Mouse (Mus musculus) gastrocnemius, postnatal 4 days (tissue): ENCODE measurements at regions not wholly inside any gene's neighbourhood (a gene's known extent, or its start where the extent isn't known, plus 50 kb on each side); places are given as distances from the start of the nearest gene placed in this dataset.

Experiments
- DNase-seq, 2 experiments: peaks; one replicate each; pipeline ENCODE4 v3.0.0; 2021 to 2022; ENCODE audit warnings: low spot score in 2 of 2, mixed read lengths in 2 of 2

DNA sequence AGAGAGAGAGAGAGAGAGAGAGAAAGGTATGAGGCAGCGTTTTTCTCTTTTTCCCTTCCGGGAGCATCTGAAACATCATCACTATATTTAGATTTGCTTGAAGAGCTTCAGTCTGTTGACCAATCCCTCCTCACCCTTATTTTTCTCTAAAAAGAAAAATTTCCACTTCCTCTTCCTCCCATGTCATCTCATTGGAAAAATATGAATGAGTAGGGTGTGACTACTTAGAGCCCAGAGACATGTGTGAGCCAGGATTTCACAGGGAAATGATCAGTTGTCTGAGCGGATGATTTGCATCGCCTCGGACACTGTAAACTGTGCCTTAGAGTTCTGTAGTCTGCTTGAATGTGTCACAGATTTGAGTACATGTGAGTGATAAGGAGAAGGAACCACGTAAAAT lies 111.3 kb upstream of the Ptger4 start:
- no peak for DNase-seq

DNA sequence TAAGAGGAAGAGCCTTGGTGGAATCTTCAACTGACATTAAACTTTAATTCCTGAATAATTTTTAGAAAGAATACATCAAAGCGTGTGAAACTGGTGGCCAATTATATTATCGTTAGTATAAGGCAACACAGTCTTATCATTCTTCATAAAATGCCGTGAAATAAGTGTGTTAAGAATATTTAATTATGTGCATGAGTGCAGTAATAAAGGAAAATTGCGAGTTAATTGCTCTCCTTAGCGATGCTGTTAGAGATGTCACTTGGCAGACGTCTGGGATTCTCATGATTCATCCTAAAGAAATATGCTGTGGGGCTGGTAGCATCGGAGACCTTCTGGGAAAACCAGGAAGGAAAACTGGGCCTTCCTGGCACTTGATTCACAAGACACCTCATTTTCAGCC lies 110.3 kb upstream of the Ptger4 start:
- no peak for DNase-seq

- DNase-seq, result no peak
These were observed 104.9 kb upstream of the Ptger4 start for GRCm38 (mm10) chr15:5348881-5349280.

DNA sequence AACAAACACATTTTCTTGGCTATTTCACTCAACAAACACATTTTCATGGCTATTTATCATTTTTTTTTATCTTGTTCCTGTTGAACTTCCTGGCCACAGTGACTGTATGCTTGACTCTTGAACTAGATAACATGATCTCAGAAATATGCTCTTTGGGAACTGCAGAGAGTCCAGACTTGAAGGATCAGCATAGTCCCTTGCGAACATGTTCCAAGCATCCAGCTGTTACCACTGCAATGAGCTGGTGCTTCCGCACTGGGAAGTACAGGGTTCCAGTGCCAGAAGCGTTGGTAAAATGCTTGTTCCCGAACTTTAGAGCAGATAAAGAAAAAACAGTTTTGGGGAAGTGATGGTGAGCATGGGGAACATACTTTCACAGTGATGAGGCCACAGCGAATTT lies 103.7 kb upstream of the Ptger4 start:
- DNase-seq, result no peak

DNA sequence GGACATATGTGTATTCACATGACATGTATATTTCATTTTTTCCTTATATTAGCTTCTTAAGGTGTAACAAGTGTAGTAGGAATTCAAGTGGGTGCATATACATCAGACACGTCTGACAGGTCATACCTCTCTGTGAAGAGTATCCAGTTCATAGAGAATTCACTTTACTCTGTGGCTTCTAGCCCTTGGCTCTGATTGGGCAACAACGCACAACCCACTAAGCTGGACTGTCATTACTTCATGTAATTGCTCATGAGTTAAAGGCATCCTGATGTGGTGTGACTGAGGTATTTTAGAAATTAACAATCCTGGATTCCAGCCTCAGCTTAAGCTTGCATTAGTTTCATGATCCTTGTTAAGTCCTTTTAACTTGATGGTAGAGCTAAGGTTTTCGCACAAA lies 103.0 kb upstream of the Ptger4 start:
- DNase-seq, result no peak

- DNase-seq, result peak in 1 of 2 experiments; percentile 41
These were observed 99.8 kb upstream of the Ptger4 start for GRCm38 (mm10) chr15:5343794-5344193.

DNA sequence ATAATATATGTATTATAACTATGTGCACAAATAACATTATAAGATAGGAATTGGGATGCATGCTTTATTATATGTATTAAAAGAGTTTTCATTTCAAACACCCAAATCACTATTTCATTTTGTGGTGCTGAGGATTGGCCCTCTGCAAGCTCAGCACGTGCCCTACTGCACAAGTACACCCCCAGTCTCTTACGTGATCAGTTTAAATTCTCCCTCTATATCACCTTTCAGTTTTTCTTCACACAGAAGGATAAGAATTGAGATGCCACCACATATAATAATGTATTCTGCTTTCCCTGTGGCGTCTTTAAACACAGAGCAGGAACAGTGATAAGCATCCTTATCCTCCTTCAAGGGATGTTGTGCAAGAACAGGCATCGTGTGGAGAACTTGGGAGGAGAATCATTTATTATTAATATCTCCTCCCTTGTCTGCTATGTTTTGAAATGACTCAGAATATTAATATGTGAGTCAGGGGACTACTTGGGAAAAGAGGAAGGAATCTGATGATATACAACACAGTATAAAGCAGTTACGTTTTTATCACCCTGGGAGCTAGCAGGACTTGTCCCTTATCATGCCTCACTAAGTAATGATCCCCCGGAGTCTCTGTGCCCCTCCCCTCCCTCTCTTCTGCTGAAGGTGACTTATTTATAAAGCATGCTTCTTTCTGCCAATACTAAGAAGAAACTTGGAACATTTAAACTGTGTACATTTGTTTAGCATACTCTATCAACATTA lies 91.7 kb upstream of the Ptger4 start:
- DNase-seq, result no peak

GRCm38 (mm10) chr15:5326996-5327395 lies 83.0 kb upstream of the Ptger4 start:
- no peak for DNase-seq

- no peak for DNase-seq
These were observed 77.7 kb upstream of the Ptger4 start for GRCm38 (mm10) chr15:5321691-5322090.

- no peak for DNase-seq
These were observed 68.2 kb upstream of the Ptger4 start for GRCm38 (mm10) chr15:5312231-5312630.

- DNase-seq, result no peak
These were observed 66.0 kb upstream of the Ptger4 start for GRCm38 (mm10) chr15:5310035-5310434.

DNA sequence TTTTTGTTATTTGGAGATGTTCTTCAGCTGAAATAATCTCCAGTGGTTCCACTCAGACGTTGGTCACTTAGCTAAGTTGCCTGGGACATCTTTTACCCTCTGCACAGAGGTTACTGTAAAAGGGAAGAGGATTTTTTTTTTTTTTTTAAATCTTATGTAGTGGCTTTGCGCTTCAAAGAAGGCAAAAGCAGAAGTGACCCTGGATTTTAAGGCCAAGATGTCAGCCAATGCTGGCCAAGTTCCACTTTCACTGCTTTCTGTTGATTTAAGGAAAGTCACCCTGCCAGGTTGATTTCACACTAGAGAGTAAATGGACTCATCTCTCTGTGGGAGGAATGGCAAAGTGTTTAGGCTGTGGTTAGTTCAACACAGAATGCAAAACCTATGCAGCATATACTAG lies 58.4 kb upstream of the Ptger4 start:
- no peak for DNase-seq

DNA sequence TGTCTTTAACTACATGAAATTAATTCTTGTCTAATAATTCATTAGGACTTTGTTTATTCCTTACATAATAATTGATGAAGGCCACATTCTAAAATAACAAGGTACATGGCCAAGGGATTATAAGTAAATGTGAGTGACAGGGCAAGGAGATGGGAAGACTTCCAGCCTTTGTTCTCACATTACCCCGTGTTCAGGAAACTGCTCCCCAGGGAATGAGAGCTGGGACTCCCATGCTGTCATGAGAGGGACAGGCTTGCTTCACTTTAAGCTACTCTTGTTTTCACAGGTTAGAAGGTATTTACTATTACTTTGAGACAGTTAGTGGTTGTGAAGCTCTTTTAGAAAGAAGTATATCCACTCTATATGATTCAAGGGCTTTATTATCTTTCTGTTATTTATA lies 55.8 kb upstream of the Ptger4 start:
- DNase-seq, result no peak

GRCm38 (mm10) chr15:5296949-5297348 lies 53.0 kb upstream of the Ptger4 start:
- no peak for DNase-seq
